ENCODE assay signal across 12 mouse cellular contexts in genomic region chr4:36354401-36354800, GRCm38 (mm10).
"Had no signal": no experiment of that assay in that cellular context is flagged by ENCODE, and none has a peak within 500 bp of the region (broad histone marks: within the 10 kb centered on the region; RNA-seq: fewer than 3 reads in every experiment).

No protein-coding gene starts in this region.

- DNase-seq: lung, embryonic 14.5 days; lung, postnatal 10 days; lung, postnatal 4 days; midbrain, embryonic 14.5 days; retina, postnatal 1 day; right cerebral cortex, adult 18-20 months; right cerebral cortex, postnatal 25 days; right cerebral cortex, postnatal 4 days; spleen, adult 18-20 months; thymus, adult 18-20 months; thymus, postnatal 14 days; thymus, postnatal 36 days had no signal
